Mouse (Mus musculus) layer of hippocampus, postnatal 10 days (tissue): ENCODE data around the gene Gcnt1. TPM values are rescaled to one million over a fixed set of nuclear protein-coding genes. Genes with fewer than 3 reads are reported as not detected.

Experiments
- DNase-seq, 2 experiments: peaks; one replicate each; pipeline ENCODE4 v3.0.0; 2021; ENCODE audit warnings: low spot score in 2 of 2
- total RNA-seq, 2 experiments: library from RNA; stranded (reverse); gene quantifications; 2 replicates each; pipeline ENCODE4 v1.2.3; 2021

Gene Gcnt1
- total RNA-seq, 2 experiments from 2014 or later = 1.8 to 2.2 TPM

GRCm38 (mm10) chr19:17368557-17368956 is 4.1 kb downstream of the Gcnt1 start:
- no peak for DNase-seq

GRCm38 (mm10) chr19:17366364-17367090 is 6.1 kb downstream of the Gcnt1 start:
- no peak for DNase-seq

GRCm38 (mm10) chr19:17364741-17365140 is 7.9 kb downstream of the Gcnt1 start:
- DNase-seq = peak; percentile 53 to 66

GRCm38 (mm10) chr19:17361181-17361580 is 11.5 kb downstream of the Gcnt1 start:
- DNase-seq = no peak

GRCm38 (mm10) chr19:17359315-17359890 is 13.2 kb downstream of the Gcnt1 start:
- no peak for DNase-seq

GRCm38 (mm10) chr19:17357391-17357790 is 15.3 kb downstream of the Gcnt1 start:
- no peak for DNase-seq

GRCm38 (mm10) chr19:17356932-17357331 is 15.7 kb downstream of the Gcnt1 start:
- no peak for DNase-seq

GRCm38 (mm10) chr19:17355950-17356867 is 16.4 kb downstream of the Gcnt1 start:
- peak; percentile 16 to 30 for DNase-seq

GRCm38 (mm10) chr19:17355361-17355760 is 17.3 kb downstream of the Gcnt1 start:
- DNase-seq = no peak

GRCm38 (mm10) chr19:17354797-17355196 is 17.8 kb downstream of the Gcnt1 start:
- DNase-seq = no peak

- DNase-seq = no peak
Measured at GRCm38 (mm10) chr19:17354362-17354761, 18.3 kb downstream of the Gcnt1 start.

GRCm38 (mm10) chr19:17353727-17354126 is 18.9 kb downstream of the Gcnt1 start:
- no peak for DNase-seq

- no peak for DNase-seq
Measured at GRCm38 (mm10) chr19:17347852-17348251, 24.8 kb downstream of the Gcnt1 start.

GRCm38 (mm10) chr19:17346716-17347474 is 25.7 kb downstream of the Gcnt1 start:
- DNase-seq = no peak

GRCm38 (mm10) chr19:17344881-17345280 is 27.8 kb downstream of the Gcnt1 start:
- no peak for DNase-seq

- DNase-seq = no peak
Measured at GRCm38 (mm10) chr19:17339563-17339962, 33.1 kb downstream of the Gcnt1 start.

GRCm38 (mm10) chr19:17337057-17337679 is 35.5 kb downstream of the Gcnt1 start:
- no peak for DNase-seq

- no peak for DNase-seq
Measured at GRCm38 (mm10) chr19:17336646-17337045, 36.0 kb downstream of the Gcnt1 start.

- DNase-seq = no peak
Measured at GRCm38 (mm10) chr19:17334644-17335333, 37.9 kb downstream of the Gcnt1 start.

GRCm38 (mm10) chr19:17333043-17333442 is 39.6 kb downstream of the Gcnt1 start:
- DNase-seq = no peak
